Mouse (Mus musculus) adrenal gland, adult 8-10 months (tissue): ENCODE results near the gene Pgf. TPM values are rescaled to one million over a fixed set of nuclear protein-coding genes. Genes with fewer than 3 reads are reported as not detected.
"Not testable (repeated sequence)": the region's sequence is repeated elsewhere in the genome, so short reads cannot be mapped to it uniquely, and the experiment has no call there.

Experiments used
- DNase-seq: peaks from one replicate; pipeline ENCODE4 v3.0.0; 2022
- total RNA-seq, 4 experiments: library from RNA; stranded (reverse); gene quantifications; 2 replicates each; pipeline ENCODE4 v1.2.4; 2022

The Pgf gene
- total RNA-seq, 4 experiments from 2014 or later = 2.4 to 5.9 (median 4.5) TPM

DNA sequence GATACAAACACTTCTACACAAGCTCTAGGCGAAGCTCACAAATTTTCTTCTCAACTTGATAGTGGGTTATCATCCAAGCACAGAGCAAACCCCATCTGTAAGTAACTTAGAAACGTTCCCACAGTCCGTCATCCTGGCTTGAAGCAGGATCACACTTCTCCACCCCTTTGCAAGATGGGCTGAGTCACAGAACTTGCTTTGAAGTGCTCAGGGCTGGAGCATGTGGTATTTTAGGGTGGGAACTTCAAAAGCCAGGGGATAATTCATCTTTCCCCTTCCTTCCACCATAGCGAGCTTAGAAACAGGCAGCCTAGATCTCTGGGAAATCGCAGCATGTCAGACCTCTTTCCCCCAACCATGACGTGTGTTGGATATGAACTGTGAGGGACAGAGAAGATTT lies 21.3 kb downstream of the Pgf start:
- no peak for DNase-seq

DNA sequence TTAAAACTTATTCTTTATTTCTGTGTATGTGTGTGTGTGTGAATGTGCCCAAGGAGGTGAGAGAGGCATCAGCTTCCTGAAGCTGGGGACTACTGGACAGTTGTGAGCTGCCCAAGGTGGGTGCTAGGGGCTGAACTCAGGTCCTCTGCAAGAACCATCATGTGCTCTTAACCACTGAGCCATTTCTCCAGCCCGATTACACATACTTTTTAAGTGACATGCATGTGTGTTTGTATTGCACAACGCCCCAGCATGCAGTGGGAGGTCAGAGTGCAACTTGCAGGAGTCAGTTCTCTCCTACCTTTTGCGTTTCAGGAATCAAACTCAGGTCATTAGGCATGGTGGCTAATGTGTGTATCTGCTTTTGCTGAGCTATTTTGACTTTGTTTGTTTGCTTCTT lies 24.6 kb downstream of the Pgf start:
- DNase-seq = no peak

DNA sequence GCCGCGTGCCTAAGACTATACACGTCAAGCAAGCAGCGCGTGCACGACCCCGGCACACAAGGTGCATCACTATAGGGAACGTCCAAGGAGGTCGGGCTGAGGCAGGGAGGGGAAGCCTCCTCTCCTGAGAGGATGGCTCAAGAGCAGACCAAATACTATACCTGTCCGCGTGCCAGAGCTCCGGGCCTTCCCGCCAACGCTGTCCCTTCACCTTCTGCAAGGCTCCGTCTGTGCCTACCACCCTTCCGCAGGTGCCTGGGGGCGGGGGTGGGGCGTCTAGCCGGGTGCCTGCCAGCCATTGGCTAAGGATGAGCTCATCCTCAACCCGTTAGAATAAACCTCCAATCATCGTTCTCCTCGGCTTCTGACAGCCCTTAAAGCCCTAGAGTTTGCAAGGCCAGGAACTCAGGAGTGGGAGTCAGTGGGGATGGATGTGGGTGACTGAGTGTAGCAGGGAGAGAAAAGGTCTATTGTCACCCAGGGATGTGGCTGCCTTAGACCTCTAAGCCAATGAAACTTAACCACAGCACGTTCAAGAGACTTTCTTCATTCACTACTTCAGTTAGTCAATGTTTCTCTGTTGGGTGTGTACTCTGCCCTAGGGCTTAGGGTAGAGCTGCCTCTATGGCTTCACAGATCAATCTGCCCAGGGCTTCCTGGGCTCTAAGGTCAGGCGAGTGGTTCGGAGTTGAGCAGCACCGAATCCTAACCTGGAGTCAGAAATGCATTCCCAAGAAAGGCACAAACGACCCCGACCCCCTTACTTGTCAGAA lies 26.4 kb downstream of the Pgf start, which contains the start of gene Rps6kl1:
Gene Rps6kl1 (minus strand): TSS at position 263 of the 773 bp plus-strand sequence.
- no peak for DNase-seq

DNA sequence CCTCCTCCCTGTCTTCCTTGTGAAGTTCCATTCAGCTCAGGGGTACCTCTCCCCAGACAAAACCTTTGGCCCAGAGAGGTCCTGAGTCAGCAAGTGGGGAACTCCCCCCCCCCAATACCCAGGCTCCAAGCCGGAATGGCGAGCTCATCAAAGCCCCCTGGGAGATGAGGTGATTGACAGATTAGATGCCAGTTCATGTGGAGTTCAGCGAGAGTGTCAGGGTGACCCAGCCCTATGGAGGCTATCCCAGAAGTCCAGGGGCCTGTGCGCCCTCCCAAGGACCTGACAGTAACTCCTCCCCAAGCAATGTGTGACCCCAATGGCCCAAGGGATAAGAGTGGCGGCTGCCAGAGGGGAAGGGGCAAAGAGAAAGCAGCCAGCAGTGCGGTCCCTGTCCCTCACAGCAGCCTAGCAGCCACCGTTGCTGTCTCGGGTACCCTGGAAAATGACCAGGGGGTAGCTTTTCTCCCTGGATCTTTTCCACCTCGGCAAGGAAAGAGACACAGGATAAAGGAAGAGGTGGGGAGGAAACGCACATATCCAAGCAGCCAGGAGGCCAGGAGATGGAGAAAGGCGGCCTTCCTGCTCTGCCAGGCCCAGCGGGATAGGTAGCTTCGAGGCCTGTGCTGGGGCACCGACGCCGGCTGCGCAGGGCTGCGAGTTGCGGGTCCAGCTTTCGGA lies 27.1 kb downstream of the Pgf start:
- no peak for DNase-seq

DNA sequence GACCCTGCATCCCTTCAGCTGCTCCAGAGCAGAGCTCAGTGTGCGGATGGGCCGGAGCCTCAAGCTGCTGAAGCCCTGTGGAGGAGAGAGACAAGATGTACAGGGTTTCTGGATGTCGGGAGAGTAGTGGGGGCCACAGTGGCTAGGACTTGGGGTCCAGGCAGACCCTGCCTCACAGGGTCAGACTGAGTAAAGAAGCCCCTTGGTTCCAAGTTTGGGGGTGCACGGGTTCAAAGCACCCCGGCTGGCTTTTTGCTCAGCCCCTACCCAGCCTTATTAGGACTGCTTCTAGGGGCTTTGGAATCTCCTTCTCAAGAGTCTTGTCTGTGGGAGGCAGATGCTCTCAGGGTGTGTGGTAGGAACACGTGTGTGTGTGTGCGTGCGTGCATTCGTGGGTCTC lies 30.7 kb downstream of the Pgf start:
- DNase-seq = no peak

DNA sequence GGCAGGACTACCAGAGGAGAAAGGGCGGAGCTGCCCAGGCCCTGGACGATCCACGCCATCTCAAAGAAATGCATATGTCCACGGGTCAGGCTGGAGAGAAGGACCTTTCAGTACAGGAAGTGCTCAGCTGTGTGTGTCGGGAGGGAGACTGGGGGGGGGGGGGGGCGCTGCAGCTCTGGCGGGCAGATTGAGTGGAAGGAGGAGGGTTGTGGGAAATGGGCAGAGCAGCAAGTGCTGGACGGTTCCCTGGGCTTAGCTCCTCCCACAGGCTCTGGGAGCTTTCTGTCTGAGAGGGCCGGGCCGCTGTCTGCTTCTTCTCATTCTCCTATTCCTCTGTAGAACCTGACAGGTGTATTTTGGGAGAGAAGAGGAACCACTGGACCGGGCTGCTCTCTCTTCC lies 31.2 kb downstream of the Pgf start:
- no peak for DNase-seq

DNA sequence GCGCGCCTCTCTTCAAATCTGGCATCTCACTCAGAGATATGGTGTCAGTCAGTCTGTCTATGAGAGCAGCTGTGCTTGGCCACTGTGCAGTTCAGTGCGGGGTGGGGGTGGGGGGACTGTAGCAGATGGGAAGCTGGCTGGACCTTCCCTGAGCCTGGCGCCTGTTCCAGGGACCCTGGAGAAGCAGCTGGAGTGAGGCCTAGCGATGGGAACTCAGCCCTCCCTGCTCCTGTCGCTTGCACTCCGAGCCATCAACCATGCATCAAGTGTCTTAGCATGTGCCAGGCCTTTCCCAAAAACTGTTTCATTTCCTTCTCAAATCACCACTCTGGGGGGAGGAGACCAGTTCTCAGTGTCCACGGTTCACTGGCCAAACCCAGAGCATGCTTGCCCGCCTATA lies 32.0 kb downstream of the Pgf start:
- DNase-seq = no peak

DNA sequence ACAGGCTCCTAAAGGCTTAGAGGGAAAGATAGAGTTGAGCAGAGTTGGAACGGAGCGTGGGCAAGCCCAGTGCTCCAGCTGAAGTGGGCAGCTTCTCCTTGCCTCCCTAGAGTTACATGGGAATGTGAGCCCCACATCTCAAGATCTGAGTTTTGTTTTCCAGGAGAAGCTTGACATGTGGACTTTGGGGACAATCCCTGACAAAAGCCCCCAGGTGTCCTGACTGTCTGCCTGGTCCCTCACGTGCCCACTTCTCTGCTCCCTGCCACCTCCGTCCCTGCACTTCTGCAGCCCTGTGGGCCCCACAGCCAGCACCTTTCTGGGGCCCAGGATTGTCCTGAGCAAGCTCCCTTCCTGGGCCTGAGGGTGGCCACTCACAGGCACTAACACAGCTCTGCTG lies 32.8 kb downstream of the Pgf start:
- DNase-seq = no peak

DNA sequence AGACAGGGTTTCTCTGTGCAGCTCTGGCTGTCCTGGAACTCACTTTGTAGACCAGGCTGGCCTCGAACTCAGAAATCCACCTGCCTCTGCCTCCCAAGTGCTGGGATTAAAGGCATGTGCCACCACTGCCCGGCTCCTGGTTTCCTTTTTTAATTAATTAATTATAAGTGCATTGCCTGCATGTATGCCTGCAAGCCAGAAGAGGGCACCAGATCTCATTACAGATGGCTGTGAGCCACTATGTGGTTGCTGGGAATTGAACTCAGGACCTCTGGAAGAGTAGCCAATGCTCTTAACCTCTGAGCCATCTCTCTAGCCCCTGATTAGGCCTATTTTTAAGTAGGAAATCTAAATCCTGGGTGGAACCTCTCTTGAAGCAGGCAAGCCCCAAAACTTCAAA lies 33.3 kb downstream of the Pgf start:
- DNase-seq = not testable (repeated sequence)

DNA sequence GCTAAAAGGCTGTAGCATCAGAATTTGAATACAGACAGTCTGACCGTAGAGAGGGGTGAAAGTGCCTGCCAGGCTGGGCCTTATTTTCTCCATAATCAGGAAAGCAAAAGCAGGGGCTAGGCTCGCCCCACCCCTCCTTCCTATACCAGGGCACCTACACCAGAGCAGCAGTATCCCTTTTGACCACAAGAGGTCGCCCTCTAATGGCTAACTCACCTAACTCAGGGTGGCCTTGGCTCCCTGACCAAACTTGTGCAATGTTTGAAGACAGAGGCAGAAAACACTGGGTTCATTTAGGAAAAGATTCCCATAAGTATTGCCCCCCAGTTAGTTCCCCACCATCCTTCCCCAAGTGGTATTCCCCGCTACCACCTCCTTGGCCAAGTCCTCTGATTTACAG lies 34.8 kb downstream of the Pgf start:
- peak; percentile 67 for DNase-seq

DNA sequence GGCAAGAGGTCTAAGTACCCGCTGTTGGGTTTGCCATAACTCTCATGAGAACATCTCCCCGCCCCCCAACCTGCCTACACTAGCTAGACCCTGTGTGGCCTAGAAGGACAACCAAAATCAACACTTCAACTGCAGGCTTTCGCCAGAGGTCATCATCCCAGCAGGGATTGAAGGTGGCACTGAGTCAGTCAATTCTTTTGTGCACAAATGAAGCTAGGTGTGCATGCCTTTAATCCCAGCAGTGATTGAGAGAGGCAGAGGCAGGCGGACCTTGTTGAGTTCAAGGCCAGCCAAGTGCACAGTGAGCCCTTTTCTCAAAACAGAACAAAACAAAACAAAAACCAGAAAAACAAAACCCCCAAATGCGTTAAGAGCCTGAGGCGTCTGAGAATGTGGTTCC lies 36.5 kb downstream of the Pgf start:
- DNase-seq = no peak

DNA sequence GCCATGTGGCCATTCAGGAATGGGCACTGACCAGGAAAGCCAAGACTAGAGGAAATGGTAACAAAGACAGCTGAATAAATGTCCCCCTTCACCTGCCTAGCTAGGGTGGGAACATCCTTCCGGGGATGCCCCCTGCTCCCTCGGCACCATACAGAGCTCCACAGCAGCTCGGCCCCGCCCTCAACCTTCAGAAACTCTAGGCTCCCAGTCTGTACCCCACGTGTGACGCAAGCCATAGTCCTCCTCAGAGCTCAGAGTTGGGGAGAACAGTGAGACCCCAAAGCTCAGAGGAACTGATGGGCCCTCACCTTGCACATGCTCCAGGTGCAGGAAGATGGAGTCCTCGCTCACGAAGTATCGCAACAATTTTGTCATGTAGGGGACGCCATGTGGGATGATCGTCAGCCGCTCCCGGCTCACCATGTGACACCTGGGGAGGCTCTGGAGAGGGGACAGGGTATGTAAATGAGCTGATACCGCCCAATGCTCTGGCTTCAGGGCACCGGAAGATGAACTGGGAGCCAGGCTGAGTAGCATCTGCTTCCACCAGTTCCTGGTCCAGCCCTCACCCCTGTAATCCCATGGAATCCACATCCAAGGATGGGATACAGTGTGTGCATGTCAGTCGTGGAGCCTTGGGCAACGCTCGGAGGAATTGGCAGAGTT lies 37.4 kb downstream of the Pgf start:
- no peak for DNase-seq

DNA sequence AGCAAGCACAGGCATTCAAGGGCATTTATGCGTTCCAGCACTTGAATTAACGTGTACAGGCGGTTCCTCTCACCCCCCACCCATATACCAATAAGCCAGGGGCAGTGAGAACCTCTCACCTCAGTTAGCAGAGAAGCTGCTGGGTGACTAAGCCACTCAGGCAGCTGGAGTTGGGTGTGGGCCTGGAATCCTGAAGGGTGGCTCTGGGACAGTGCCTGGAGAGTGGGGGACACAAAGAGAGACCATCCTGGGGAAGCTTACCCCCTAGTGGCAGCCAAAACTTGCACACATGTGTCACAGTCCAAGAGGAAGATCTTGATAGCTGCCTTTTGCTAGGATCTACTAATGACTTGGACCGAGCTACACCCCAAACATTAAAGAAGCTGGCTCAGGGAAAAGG lies 41.0 kb downstream of the Pgf start:
- DNase-seq = no peak

DNA sequence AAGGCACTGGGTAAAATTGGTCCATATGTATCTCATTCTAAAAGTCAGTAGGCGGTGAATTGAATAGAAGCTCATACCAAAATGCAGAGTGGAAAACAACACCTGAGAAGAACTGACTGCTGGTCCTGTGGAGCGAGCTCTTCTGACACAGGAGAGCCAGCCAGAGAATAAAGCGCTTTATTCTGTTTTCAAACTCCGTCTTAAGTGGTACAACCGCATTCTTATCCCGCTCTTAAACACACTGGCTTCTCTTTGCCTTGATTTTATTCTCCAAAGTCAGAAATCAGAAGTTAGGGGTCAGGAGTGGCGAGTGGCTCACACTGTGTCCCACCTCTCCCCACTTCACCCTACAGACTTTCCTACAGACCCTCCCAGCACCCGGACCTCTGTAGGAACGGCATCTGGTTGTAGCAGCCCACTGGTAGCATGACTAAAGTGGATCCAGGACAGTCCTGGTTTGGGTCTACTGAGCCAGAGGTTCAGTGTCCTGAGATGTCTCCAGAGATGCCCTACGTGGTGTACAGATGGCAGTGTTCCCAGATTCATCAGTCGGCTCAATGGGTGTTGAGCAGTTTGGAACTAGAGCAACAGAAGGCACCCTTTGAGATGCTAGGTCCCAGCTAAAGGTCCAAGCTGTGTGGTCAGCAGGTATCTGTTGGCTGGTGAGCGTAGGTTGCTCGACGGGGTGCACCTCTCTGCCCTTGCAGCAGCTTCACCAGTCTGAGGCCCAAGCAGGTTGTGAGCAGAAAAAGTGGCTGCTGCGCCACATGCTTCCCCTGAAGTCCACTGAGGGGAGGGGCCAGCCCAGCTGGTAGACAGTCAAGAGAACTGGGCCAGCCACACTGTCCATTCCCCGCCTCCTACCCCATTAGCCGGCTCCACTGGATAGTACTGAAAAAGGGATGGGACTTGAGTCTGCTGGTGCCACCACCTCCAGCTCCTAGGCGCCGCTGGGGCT lies 41.8 kb downstream of the Pgf start:
- no peak for DNase-seq

DNA sequence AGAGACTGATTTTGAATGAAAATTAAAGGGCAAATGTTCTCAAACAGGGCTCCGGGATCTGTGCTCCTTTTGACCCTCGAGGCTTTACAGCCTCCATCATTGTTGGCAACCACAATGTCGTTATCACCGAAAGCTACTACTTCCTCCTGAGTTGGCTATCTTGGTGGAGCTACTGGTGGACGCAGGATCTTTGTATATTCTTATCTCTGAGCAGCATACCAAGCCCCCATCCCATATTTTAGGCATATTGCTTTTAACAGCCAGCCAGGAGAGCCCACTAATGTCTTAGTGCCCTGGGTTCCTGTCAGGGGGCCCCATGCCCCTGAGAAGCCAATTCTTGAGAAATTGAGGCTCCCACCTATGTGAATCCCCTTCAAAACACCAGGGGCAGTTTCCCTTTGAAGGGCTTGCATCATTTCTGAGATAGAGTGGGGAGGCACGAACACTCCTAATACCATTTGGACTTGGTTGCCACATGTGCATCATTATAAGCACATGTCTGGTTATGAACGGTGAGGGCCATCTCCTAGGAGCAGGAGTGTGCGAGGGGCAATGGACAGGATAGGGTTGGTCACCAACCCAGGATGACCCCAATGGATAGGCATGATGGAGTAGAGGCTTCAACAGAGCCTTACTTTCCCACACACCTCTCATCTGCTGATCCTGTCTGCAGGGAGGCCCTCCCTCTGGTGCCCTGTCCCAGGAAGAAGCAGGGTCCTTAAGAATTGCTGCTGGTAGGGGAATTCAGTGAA lies 43.4 kb downstream of the Pgf start:
- no peak for DNase-seq

DNA sequence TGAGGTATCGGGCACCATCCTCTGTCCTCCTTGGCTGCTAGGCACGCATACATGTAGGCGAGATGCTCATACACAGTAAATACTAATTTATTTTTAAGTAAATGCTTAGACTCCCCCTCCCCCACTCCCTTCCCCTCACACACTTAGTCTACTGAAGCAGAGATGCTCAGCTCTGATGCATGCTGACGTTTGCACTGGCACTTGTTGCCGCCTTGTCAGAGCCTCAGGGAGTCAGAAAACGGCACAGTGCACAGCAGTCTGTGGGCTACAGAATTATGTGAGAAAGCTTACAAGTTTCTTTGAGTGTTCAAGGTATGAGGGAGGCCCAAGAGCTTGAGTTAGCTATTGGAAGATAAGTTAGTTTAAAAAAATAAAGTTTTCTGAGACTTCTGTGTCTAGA lies 46.2 kb downstream of the Pgf start:
- no peak for DNase-seq

DNA sequence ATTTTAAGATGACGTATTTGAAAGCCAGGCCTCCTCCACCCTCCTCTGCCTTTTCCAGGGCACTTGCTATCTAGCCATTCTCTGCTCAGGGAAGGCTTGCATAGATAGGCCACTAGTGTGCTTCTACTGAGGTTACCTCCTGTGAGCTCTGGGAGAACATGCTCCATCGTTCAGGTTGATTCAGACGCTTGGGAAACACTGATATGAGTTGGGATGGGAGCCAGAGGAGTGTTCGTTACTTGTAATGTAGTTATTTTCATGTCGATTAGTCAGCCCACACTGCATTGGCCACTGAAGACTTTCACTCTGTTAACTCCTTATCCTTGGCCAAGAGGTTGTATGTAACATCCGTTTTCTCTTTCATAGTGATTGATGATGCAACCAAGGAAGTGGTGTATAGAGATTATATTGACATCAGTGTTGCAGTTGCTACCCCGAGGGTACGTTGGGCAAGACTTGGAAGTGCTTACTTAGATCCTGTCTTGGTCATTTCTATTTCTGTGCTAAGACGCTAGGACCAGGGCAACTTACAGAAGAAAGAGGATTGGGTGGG lies 48.1 kb downstream of the Pgf start:
- no peak for DNase-seq

DNA sequence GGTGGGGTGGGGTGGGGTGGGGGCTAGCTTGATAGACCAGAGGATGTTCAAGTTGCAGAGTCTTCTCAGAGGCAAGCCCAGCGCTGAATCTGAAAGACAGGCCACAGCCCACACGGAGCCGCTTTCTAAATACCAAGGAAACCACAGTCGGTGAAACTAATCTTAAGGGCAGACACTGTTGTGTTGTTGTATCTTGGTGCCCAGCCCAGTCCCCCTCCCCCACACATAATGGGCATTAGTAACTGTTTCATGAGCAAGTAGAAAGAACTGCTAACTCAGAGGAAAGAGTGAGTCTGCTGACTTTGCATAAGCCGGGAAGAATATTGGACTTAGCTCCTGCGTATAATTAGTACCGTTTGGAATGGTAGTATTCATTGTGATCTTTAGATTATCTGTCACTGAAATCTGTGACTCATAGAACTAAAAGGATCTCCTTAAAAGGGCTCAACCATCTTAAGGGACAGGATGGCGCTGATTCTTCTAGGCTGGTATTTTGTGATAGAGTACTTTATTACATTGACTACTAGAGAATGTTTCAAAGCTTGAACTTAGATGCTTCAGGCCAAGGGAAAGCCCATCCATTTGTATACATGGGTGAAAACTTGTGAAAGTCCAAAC lies 50.5 kb downstream of the Pgf start:
- DNase-seq = no peak

DNA sequence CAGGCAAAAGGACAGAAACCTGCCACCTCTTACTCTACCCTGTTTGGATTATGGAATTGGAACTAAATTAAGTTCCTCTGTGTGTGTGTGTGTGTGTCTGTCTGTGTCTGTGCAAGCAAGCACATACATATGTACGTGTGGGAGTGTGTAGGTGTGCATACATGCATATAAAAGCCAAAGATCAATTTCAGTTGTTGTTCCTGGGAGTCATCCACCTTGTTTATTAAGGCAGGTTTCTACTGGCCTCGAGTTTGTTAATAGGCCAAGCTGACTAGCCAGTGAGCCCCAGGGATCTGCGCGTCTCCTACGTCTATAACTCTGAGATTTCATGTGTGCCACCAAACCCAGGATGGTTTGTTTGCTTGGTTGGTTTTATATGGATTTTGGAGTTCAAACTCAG lies 52.8 kb downstream of the Pgf start:
- no peak for DNase-seq

DNA sequence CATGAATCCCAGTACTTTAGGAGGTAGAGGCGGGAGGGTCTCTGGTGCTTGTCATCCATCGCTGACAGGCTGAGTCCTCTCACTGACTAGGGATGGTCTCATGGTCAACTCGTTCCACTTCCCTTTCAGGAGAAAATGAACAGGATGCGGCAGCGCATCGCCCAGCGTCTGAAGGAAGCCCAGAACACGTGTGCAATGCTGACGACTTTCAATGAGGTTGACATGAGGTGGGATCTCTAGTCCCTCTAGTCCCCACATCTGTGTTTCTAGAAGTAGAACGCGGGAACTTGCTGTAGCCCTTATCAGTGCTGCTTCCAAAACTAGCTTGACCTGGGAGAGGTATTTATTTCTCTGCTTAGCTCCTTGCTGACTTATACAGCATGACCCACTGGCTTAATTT lies 53.9 kb downstream of the Pgf start:
- no peak for DNase-seq

DNA sequence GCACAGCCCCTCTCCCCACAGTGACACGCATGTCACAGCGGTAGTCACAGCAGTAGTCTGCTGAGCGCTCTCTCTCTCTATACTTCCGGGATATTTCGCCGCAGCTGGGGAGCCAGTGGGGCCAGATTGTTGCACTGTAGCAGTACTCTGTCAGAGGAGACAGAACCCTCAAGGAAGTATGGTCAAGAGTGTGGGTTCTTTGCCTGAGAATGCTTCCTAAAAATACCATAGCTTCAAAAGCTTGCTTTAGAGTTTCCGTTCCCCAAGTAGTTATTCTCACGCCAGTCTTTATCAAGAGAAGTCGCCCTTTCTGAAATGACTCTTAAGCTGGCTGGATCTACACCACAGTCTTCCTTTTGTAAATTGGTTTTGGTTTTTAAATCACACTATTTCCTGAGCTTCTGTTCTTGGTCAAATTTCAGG lies 54.5 kb downstream of the Pgf start:
- no peak for DNase-seq
